Mouse (Mus musculus): ENCODE measurements around the gene Pcbp2. TPM values are rescaled to one million over a fixed set of nuclear protein-coding genes. Genes with fewer than 3 reads are reported as not detected.

Pcbp2 gene
- polyA plus RNA-seq, 1 experiment from 2014 or later = 212 TPM

- H3K4me3 ChIP-seq = no peak overlapping the region
- H3K27me3 ChIP-seq = no peaks in the 10 kb centered on the region
- H3K4me2 ChIP-seq = no peak overlapping the region
- no peak overlapping the region for H3K9ac ChIP-seq
- no peaks in the 10 kb centered on the region for H3K9me3 ChIP-seq (replicated peaks)
- no peak overlapping the region for H3K27ac ChIP-seq
- ATAC-seq = no peak
- H3K36me3 ChIP-seq (ENCODE audit: poor library complexity, severe bottlenecking) = peaks cover 72% of the 10 kb centered on the region
- WGBS = 97% methylated on average over 7 of the region's 7 CpGs
- H3K4me1 ChIP-seq = no peaks in the 10 kb centered on the region
Measured at GRCm38 (mm10) chr15:102533926-102534325, 63.6 kb downstream of the Pcbp2 start.

DNA sequence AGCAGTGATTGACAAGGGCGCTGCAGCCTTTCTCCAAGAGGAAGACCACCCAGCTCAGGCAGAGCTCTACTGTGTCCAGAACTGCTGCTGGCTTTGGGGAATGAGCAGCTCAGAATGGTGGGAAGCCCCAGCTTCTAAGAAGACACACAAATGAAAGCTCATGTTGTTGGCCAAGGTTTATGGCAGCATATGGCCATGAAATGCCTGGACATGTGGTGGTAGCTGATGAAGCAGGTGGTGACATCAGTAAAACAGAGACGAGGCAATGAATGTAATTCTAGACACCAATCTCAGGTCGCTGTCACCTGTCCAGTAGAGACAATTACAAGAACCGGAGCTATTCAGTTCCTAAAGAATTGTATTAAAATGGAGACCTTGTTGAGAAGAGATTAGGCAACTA is 74.5 kb downstream of the Pcbp2 start:
- Histone ChIP-seq H3K27ac (no peak overlapping the region), H3K9ac (no peak overlapping the region), H3K4me3 (no peak overlapping the region), H3K4me1 (peaks cover 16% of the 10 kb centered on the region), H3K27me3 (no peaks in the 10 kb centered on the region), H3K36me3 (ENCODE audit: poor library complexity, severe bottlenecking) (peaks cover 66% of the 10 kb centered on the region), H3K4me2 (no peak overlapping the region), H3K9me3 (replicated peaks) (no peaks in the 10 kb centered on the region)
- 85% methylated on average over 4 of the region's 4 CpGs for WGBS
- no peak for ATAC-seq

- Histone ChIP-seq H3K4me2 (no peak overlapping the region), H3K27ac (peak overlapping the region; percentile 74), H3K27me3 (no peaks in the 10 kb centered on the region), H3K36me3 (ENCODE audit: poor library complexity, severe bottlenecking) (peaks cover 61% of the 10 kb centered on the region), H3K9me3 (replicated peaks) (no peaks in the 10 kb centered on the region), H3K9ac (no peak overlapping the region), H3K4me3 (no peak overlapping the region), H3K4me1 (peaks cover 16% of the 10 kb centered on the region)
- WGBS = 82% methylated on average over 3 of the region's 3 CpGs
- ATAC-seq = peak; percentile 41; the same call in 1 of the 2 replicates
Measured at GRCm38 (mm10) chr15:102546246-102546645, 75.9 kb downstream of the Pcbp2 start.

DNA sequence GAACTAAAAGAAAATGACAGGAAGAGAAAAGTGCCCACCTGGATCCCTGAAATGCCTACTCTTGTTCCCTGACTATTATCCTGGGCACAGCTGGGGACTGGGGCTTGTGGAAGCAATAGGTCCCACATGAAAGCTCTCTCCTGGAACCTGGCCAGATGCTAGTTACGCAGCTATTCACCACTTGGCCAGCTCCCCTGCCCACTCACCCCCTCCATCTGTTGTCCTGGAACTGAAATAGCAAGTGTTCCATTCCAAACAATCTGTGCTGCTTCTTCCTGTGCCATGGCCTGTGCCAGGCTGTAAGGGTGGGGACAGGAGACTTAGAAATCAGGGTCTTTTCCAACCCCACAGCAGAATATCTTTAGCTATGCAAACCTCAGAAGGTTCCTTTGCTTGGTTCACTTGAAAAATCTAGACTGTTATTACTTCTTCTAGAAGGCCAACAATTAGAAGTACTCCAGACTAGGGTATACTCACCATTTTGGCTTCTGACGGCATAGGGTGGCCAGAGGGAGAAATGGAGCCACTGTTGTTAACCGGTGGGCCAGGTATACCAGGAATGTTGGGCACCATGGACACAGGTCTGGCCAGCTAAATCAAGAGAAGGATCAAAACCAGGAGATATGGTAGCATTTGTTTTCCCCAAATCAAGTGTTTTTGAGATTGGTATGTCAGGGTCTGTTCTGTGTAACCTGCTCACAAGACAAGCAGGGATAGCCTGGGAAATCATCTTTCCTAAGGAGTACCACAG is 76.5 kb downstream of the Pcbp2 start:
- no peak overlapping the region for H3K9ac ChIP-seq
- H3K9me3 ChIP-seq (replicated peaks) = no peaks in the 10 kb centered on the region
- H3K27me3 ChIP-seq = no peaks in the 10 kb centered on the region
- H3K4me1 ChIP-seq = peaks cover 16% of the 10 kb centered on the region
- peaks cover 61% of the 10 kb centered on the region for H3K36me3 ChIP-seq (ENCODE audit: poor library complexity, severe bottlenecking)
- no peak overlapping the region for H3K4me3 ChIP-seq
- ATAC-seq = peak; percentile 87
- WGBS = 72% methylated on average over 3 of the region's 3 CpGs
- H3K27ac ChIP-seq = peak overlapping the region; percentile 74
- H3K4me2 ChIP-seq = no peak overlapping the region

GRCm38 (mm10) chr15:102547478-102547877 is 77.1 kb downstream of the Pcbp2 start:
- Histone ChIP-seq H3K27ac (peak overlapping the region; percentile 74), H3K4me2 (no peak overlapping the region), H3K4me3 (no peak overlapping the region), H3K27me3 (no peaks in the 10 kb centered on the region), H3K4me1 (peaks cover 16% of the 10 kb centered on the region), H3K9me3 (replicated peaks) (no peaks in the 10 kb centered on the region), H3K36me3 (ENCODE audit: poor library complexity, severe bottlenecking) (peaks cover 62% of the 10 kb centered on the region), H3K9ac (no peak overlapping the region)
- WGBS = 67% methylated on average over 3 of the region's 3 CpGs
- peak; percentile 58; the same call in 1 of the 2 replicates for ATAC-seq

Other genes starting within 250 kb of the Pcbp2 start
- 0.32 and 0.48 TPM in 2 replicates for gene Itgb7, start 238.6 kb upstream of the Pcbp2 start, polyA plus RNA-seq (2015; fragmentation: Nextera tagmentation; extraction: Ambion mirVana)
- 3.2 and 4.2 TPM in 2 replicates for gene Rarg, start 213.0 kb upstream of the Pcbp2 start, polyA plus RNA-seq (2015; fragmentation: Nextera tagmentation; extraction: Ambion mirVana)
- gene Gm9918, start 200.0 kb upstream of the Pcbp2 start, polyA plus RNA-seq (2015; fragmentation: Nextera tagmentation; extraction: Ambion mirVana) = 0.09 TPM in 1 of 2 replicates, not detected in the other
- 46.7 and 48.9 TPM in 2 replicates for gene Mfsd5, start 191.1 kb upstream of the Pcbp2 start, polyA plus RNA-seq (2015; fragmentation: Nextera tagmentation; extraction: Ambion mirVana)
- gene Espl1, start 174.3 kb upstream of the Pcbp2 start, polyA plus RNA-seq (2015; fragmentation: Nextera tagmentation; extraction: Ambion mirVana) = 19.7 and 27.3 TPM in 2 replicates
- gene Pfdn5, start 144.4 kb upstream of the Pcbp2 start, polyA plus RNA-seq (2015; fragmentation: Nextera tagmentation; extraction: Ambion mirVana) = 470 and 502 TPM in 2 replicates
- gene Myg1, start 138.8 kb upstream of the Pcbp2 start, polyA plus RNA-seq (2015; fragmentation: Nextera tagmentation; extraction: Ambion mirVana) = 116 and 126 TPM in 2 replicates
- gene Aaas, start 119.8 kb upstream of the Pcbp2 start, polyA plus RNA-seq (2015; fragmentation: Nextera tagmentation; extraction: Ambion mirVana) = 64.1 and 66.5 TPM in 2 replicates
- 0.15 and 0.18 TPM in 2 replicates for gene Sp7, start 103.4 kb upstream of the Pcbp2 start, polyA plus RNA-seq (2015; fragmentation: Nextera tagmentation; extraction: Ambion mirVana)
- gene Sp1, start 64.4 kb upstream of the Pcbp2 start, polyA plus RNA-seq (2015; fragmentation: Nextera tagmentation; extraction: Ambion mirVana) = 7.0 and 8.1 TPM in 2 replicates
- gene Amhr2, start 25.2 kb upstream of the Pcbp2 start, polyA plus RNA-seq (2015; fragmentation: Nextera tagmentation; extraction: Ambion mirVana) = 0.19 and 0.20 TPM in 2 replicates
- gene Prr13, start 11.5 kb upstream of the Pcbp2 start, polyA plus RNA-seq (2015; fragmentation: Nextera tagmentation; extraction: Ambion mirVana) = 88.9 and 90.9 TPM in 2 replicates
- 6.6 and 13.4 TPM in 2 replicates for gene Gm10337, start 33.2 kb downstream of the Pcbp2 start, polyA plus RNA-seq (2015; fragmentation: Nextera tagmentation; extraction: Ambion mirVana)
- gene Map3k12, start 46.5 kb downstream of the Pcbp2 start, polyA plus RNA-seq (2015; fragmentation: Nextera tagmentation; extraction: Ambion mirVana) = 37.6 and 40.4 TPM in 2 replicates
- gene Tarbp2, start 47.7 kb downstream of the Pcbp2 start, polyA plus RNA-seq (2015; fragmentation: Nextera tagmentation; extraction: Ambion mirVana) = 87.7 and 103 TPM in 2 replicates
- gene Npff, start 54.4 kb downstream of the Pcbp2 start, polyA plus RNA-seq (2015; fragmentation: Nextera tagmentation; extraction: Ambion mirVana) = 1.6 and 3.9 TPM in 2 replicates
- gene Gm28047, start 154.5 kb downstream of the Pcbp2 start, polyA plus RNA-seq (2015; fragmentation: Nextera tagmentation; extraction: Ambion mirVana) = not detected in 2 replicates
- 19.8 and 22.1 TPM in 2 replicates for gene Atf7, start 154.9 kb downstream of the Pcbp2 start, polyA plus RNA-seq (2015; fragmentation: Nextera tagmentation; extraction: Ambion mirVana)
- 52.3 and 79.6 TPM in 2 replicates for gene Atp5g2, start 201.8 kb downstream of the Pcbp2 start, polyA plus RNA-seq (2015; fragmentation: Nextera tagmentation; extraction: Ambion mirVana)